Mouse (Mus musculus): ENCODE data around the gene Pcnt. TPM values are rescaled to one million over a fixed set of nuclear protein-coding genes. Genes with fewer than 3 reads are reported as not detected.
A peak's percentile ranks its signal among the peaks of the same experiment; 100 is the strongest.

The Pcnt gene
- polyA plus RNA-seq, 1 experiment from 2014 or later, result 13.1 TPM

GRCm38 (mm10) chr10:76357286-76357875 is 85.2 kb downstream of the Pcnt start:
- Histone ChIP-seq H3K9ac (ENCODE audit: low read length) (no peak overlapping the region), H3K27me3 (ENCODE audit: control insufficient read depth, insufficient read depth, low read length) (no peaks in the 10 kb centered on the region), H3K4me1 (ENCODE audit: control insufficient read depth in 2 of 2, insufficient read depth in 2 of 2, low read length in 2 of 2) (no peaks in the 10 kb centered on the region), H3K4me2 (ENCODE audit: low read length) (no peak overlapping the region), H3K4me3 (ENCODE audit: control insufficient read depth in 1 of 2, insufficient read depth in 1 of 2, low read depth in 1 of 2, low read length in 2 of 2) (no peak overlapping the region), H3K9me3 (ENCODE audit: control insufficient read depth, low read length) (no peaks in the 10 kb centered on the region), H3K36me3 (ENCODE audit: control insufficient read depth, insufficient read depth, low read length) (peaks cover 69% of the 10 kb centered on the region), H3K27ac (replicated peaks in 1 of 2; ENCODE audit: control insufficient read depth in 1 of 2, insufficient read depth in 1 of 2, low read depth in 2 of 2, low read length in 2 of 2) (no peak overlapping the region)
- no peak for ATAC-seq (ENCODE audit: insufficient number of reproducible peaks, insufficient read depth, low FRiP score, low read depth)
- 81% methylated on average over 8 of the region's 8 CpGs for WGBS

- ATAC-seq (ENCODE audit: insufficient number of reproducible peaks, insufficient read depth, low FRiP score, low read depth), result no peak
- 92% methylated on average over 12 of the region's 12 CpGs for WGBS
- no peak overlapping the region for H3K4me3 ChIP-seq (ENCODE audit: control insufficient read depth in 1 of 2, insufficient read depth in 1 of 2, low read depth in 1 of 2, low read length in 2 of 2)
- no peak overlapping the region for H3K4me2 ChIP-seq (ENCODE audit: low read length)
- H3K27ac ChIP-seq (replicated peaks in 1 of 2; ENCODE audit: control insufficient read depth in 1 of 2, insufficient read depth in 1 of 2, low read depth in 2 of 2, low read length in 2 of 2), result no peak overlapping the region
- H3K9me3 ChIP-seq (ENCODE audit: control insufficient read depth, low read length), result no peaks in the 10 kb centered on the region
- H3K27me3 ChIP-seq (ENCODE audit: control insufficient read depth, insufficient read depth, low read length), result no peaks in the 10 kb centered on the region
- H3K36me3 ChIP-seq (ENCODE audit: control insufficient read depth, insufficient read depth, low read length), result peaks cover 83% of the 10 kb centered on the region
- no peaks in the 10 kb centered on the region for H3K4me1 ChIP-seq (ENCODE audit: control insufficient read depth in 2 of 2, insufficient read depth in 2 of 2, low read length in 2 of 2)
- no peak overlapping the region for H3K9ac ChIP-seq (ENCODE audit: low read length)
Measured at GRCm38 (mm10) chr10:76354974-76355373, 87.6 kb downstream of the Pcnt start.

GRCm38 (mm10) chr10:76353986-76354385 is 88.6 kb downstream of the Pcnt start:
- no peak overlapping the region for H3K9ac ChIP-seq (ENCODE audit: low read length)
- H3K36me3 ChIP-seq (ENCODE audit: control insufficient read depth, insufficient read depth, low read length), result peaks cover 83% of the 10 kb centered on the region
- no peaks in the 10 kb centered on the region for H3K9me3 ChIP-seq (ENCODE audit: control insufficient read depth, low read length)
- no peaks in the 10 kb centered on the region for H3K4me1 ChIP-seq (ENCODE audit: control insufficient read depth in 2 of 2, insufficient read depth in 2 of 2, low read length in 2 of 2)
- no peak overlapping the region for H3K27ac ChIP-seq (replicated peaks in 1 of 2; ENCODE audit: control insufficient read depth in 1 of 2, insufficient read depth in 1 of 2, low read depth in 2 of 2, low read length in 2 of 2)
- WGBS, result 97% methylated on average over 12 of the region's 12 CpGs
- no peak for ATAC-seq (ENCODE audit: insufficient number of reproducible peaks, insufficient read depth, low FRiP score, low read depth)
- H3K27me3 ChIP-seq (ENCODE audit: control insufficient read depth, insufficient read depth, low read length), result no peaks in the 10 kb centered on the region
- no peak overlapping the region for H3K4me3 ChIP-seq (ENCODE audit: control insufficient read depth in 1 of 2, insufficient read depth in 1 of 2, low read depth in 1 of 2, low read length in 2 of 2)
- no peak overlapping the region for H3K4me2 ChIP-seq (ENCODE audit: low read length)

GRCm38 (mm10) chr10:76351953-76352352 is 90.6 kb downstream of the Pcnt start:
- WGBS, result 70% methylated on average over 7 of the region's 7 CpGs
- ATAC-seq (ENCODE audit: insufficient number of reproducible peaks, insufficient read depth, low FRiP score, low read depth), result no peak
- Histone ChIP-seq H3K9ac (ENCODE audit: low read length) (no peak overlapping the region), H3K27me3 (ENCODE audit: control insufficient read depth, insufficient read depth, low read length) (no peaks in the 10 kb centered on the region), H3K9me3 (ENCODE audit: control insufficient read depth, low read length) (no peaks in the 10 kb centered on the region), H3K27ac (replicated peaks in 1 of 2; ENCODE audit: control insufficient read depth in 1 of 2, insufficient read depth in 1 of 2, low read depth in 2 of 2, low read length in 2 of 2) (peak overlapping the region; percentile 35 to 39; a peak in 2 of 4 replicates), H3K4me3 (ENCODE audit: control insufficient read depth in 1 of 2, insufficient read depth in 1 of 2, low read depth in 1 of 2, low read length in 2 of 2) (no peak overlapping the region), H3K4me2 (ENCODE audit: low read length) (no peak overlapping the region), H3K4me1 (ENCODE audit: control insufficient read depth in 2 of 2, insufficient read depth in 2 of 2, low read length in 2 of 2) (no peaks in the 10 kb centered on the region), H3K36me3 (ENCODE audit: control insufficient read depth, insufficient read depth, low read length) (peaks cover 78% of the 10 kb centered on the region)

- Histone ChIP-seq H3K9ac (ENCODE audit: low read length) (no peak overlapping the region), H3K4me3 (ENCODE audit: control insufficient read depth in 1 of 2, insufficient read depth in 1 of 2, low read depth in 1 of 2, low read length in 2 of 2) (peak overlapping the region; percentile 25 to 93; a peak in 2 of 4 replicates), H3K27ac (replicated peaks in 1 of 2; ENCODE audit: control insufficient read depth in 1 of 2, insufficient read depth in 1 of 2, low read depth in 2 of 2, low read length in 2 of 2) (0 out of 4 replicates have a peak overlapping the region, but pooled peaks of 1 of the 2 experiments have one; percentile 39), H3K27me3 (ENCODE audit: control insufficient read depth, insufficient read depth, low read length) (no peaks in the 10 kb centered on the region), H3K9me3 (ENCODE audit: control insufficient read depth, low read length) (no peaks in the 10 kb centered on the region), H3K4me2 (ENCODE audit: low read length) (peak overlapping the region; percentile 81), H3K36me3 (ENCODE audit: control insufficient read depth, insufficient read depth, low read length) (peaks cover 24% of the 10 kb centered on the region), H3K4me1 (ENCODE audit: control insufficient read depth in 2 of 2, insufficient read depth in 2 of 2, low read length in 2 of 2) (peaks cover 6 to 14% of the 10 kb centered on the region in 2 experiments)
- ATAC-seq (ENCODE audit: insufficient number of reproducible peaks, insufficient read depth, low FRiP score, low read depth), result no peak
- 11% methylated on average over 4 of the region's 4 CpGs for WGBS
Measured at GRCm38 (mm10) chr10:76346589-76346988, 96.0 kb downstream of the Pcnt start.

GRCm38 (mm10) chr10:76346043-76346491 is 96.5 kb downstream of the Pcnt start:
- peak overlapping the region; percentile 91 for H3K9ac ChIP-seq (ENCODE audit: low read length)
- peak overlapping the region; percentile 25 to 93 for H3K4me3 ChIP-seq (ENCODE audit: control insufficient read depth in 1 of 2, insufficient read depth in 1 of 2, low read depth in 1 of 2, low read length in 2 of 2)
- 11% methylated on average over 8 of the region's 8 CpGs for WGBS
- peak overlapping the region; percentile 81 for H3K4me2 ChIP-seq (ENCODE audit: low read length)
- no peak for ATAC-seq (ENCODE audit: insufficient number of reproducible peaks, insufficient read depth, low FRiP score, low read depth)
- H3K27ac ChIP-seq (replicated peaks in 1 of 2; ENCODE audit: control insufficient read depth in 1 of 2, insufficient read depth in 1 of 2, low read depth in 2 of 2, low read length in 2 of 2), result peak overlapping the region; percentile 39 to 74; a peak in 2 of 4 replicates
- no peaks in the 10 kb centered on the region for H3K27me3 ChIP-seq (ENCODE audit: control insufficient read depth, insufficient read depth, low read length)
- no peaks in the 10 kb centered on the region for H3K9me3 ChIP-seq (ENCODE audit: control insufficient read depth, low read length)
- H3K4me1 ChIP-seq (ENCODE audit: control insufficient read depth in 2 of 2, insufficient read depth in 2 of 2, low read length in 2 of 2), result peaks cover 6 to 14% of the 10 kb centered on the region in 2 experiments
- H3K36me3 ChIP-seq (ENCODE audit: control insufficient read depth, insufficient read depth, low read length), result peaks cover 19% of the 10 kb centered on the region

GRCm38 (mm10) chr10:76345540-76345902 is 97.1 kb downstream of the Pcnt start:
- Histone ChIP-seq H3K36me3 (ENCODE audit: control insufficient read depth, insufficient read depth, low read length) (peaks cover 14% of the 10 kb centered on the region), H3K27me3 (ENCODE audit: control insufficient read depth, insufficient read depth, low read length) (no peaks in the 10 kb centered on the region), H3K9ac (ENCODE audit: low read length) (peak overlapping the region; percentile 91), H3K4me2 (ENCODE audit: low read length) (peak overlapping the region; percentile 81), H3K4me1 (ENCODE audit: control insufficient read depth in 2 of 2, insufficient read depth in 2 of 2, low read length in 2 of 2) (peaks cover 6 to 14% of the 10 kb centered on the region in 2 experiments), H3K4me3 (ENCODE audit: control insufficient read depth in 1 of 2, insufficient read depth in 1 of 2, low read depth in 1 of 2, low read length in 2 of 2) (peak overlapping the region; percentile 79 to 93), H3K27ac (replicated peaks in 1 of 2; ENCODE audit: control insufficient read depth in 1 of 2, insufficient read depth in 1 of 2, low read depth in 2 of 2, low read length in 2 of 2) (peak overlapping the region; percentile 74 to 80), H3K9me3 (ENCODE audit: control insufficient read depth, low read length) (no peaks in the 10 kb centered on the region)
- peak; percentile 29; the same call in 1 of the 2 replicates for ATAC-seq (ENCODE audit: insufficient number of reproducible peaks, insufficient read depth, low FRiP score, low read depth)
- 5% methylated on average over 12 of the region's 12 CpGs for WGBS
